Mouse (Mus musculus) neural tube, embryonic 15.5 days (tissue): ENCODE data around the gene Izumo2. TPM values are rescaled to one million over a fixed set of nuclear protein-coding genes. Genes with fewer than 3 reads are reported as not detected.

Experiments
- ATAC-seq: fragments of 200-750 bp; cut with Nextera tagmentation; 2 replicates; pipeline ENCODE4 v1.8.0; 2017; ENCODE audit warnings: mild to moderate bottlenecking, moderate TSS enrichment, moderate library complexity; ENCODE audit not compliant: low FRiP score
- H3K27ac ChIP-seq: fragments of 300-500 bp; sonication (generic); replicated peaks from 2 replicates; pipeline ENCODE4 v1.5.1; 2015; ENCODE audit warnings: mild to moderate bottlenecking, inconsistent platforms
- H3K27me3 ChIP-seq: fragments of 300-500 bp; sonication (generic); replicated peaks from 2 replicates; pipeline ENCODE4 v1.6.1; 2015; ENCODE audit warnings: inconsistent platforms
- H3K36me3 ChIP-seq: fragments of 300-500 bp; sonication (generic); 2 replicates; pipeline ENCODE4 v1.6.1; 2015; ENCODE audit warnings: inconsistent platforms
- H3K4me1 ChIP-seq: fragments of 300-500 bp; sonication (generic); 2 replicates; pipeline ENCODE4 v1.6.1; 2015; ENCODE audit warnings: inconsistent platforms
- H3K4me2 ChIP-seq: fragments of 300-500 bp; sonication (generic); 2 replicates; pipeline ENCODE4 v1.6.1; 2015; ENCODE audit warnings: inconsistent platforms, mild to moderate bottlenecking, moderate library complexity
- H3K4me3 ChIP-seq: fragments of 300-500 bp; sonication (generic); replicated peaks from 2 replicates; pipeline ENCODE4 v1.5.1; 2015; ENCODE audit warnings: mild to moderate bottlenecking, inconsistent platforms
- H3K9ac ChIP-seq: fragments of 300-500 bp; sonication (generic); replicated peaks from 2 replicates; pipeline ENCODE4 v1.6.1; 2015; ENCODE audit warnings: mild to moderate bottlenecking, inconsistent platforms
- H3K9me3 ChIP-seq: fragments of 300-500 bp; sonication (generic); replicated peaks from 2 replicates; pipeline ENCODE4 v1.6.1; 2016; ENCODE audit warnings: inconsistent platforms
- WGBS: fragments of 180-500 bp; shearing (Covaris S2); methylation state at CpG from one replicate; pipeline ENCODE4 v1.1.7; 2015; ENCODE audit warnings: mixed read lengths; 5-methylcytosine and 5-hydroxymethylcytosine counted together
- polyA plus RNA-seq: library from polyadenylated mRNA; unstranded; fragments of >200 nt; fragmentation: Nextera tagmentation; extraction: Ambion mirVana; gene quantifications from 2 replicates; pipeline ENCODE4 v1.2.1, GENCODE M21; 2015

Izumo2 gene
- polyA plus RNA-seq, 1 experiment from 2014 or later = not detected

DNA sequence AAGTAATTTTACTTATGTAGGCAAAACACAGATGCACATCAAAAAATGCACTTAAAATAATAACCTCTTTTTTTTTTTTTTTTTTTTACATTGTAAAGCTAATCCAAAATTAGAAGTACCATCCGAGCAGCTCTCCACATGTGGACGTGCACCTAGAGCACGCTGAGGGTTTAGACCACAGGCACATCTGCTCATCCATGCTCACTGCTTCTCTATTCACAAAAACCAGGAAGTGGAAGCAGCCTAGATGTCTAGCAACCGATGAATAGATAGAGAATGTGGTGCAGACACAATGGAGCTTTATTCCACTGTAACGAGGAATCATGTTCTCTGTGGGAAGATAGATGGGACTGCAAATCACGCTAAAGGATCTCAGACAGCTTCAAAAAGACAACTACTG, 33.4 kb upstream of the Izumo2 start:
- H3K4me3 ChIP-seq = no peak overlapping the region
- WGBS = 52% methylated on average over 6 of the region's 6 CpGs
- H3K27me3 ChIP-seq = 0 out of 2 replicates have a peak, but pooled peaks cover 6% of the 10 kb centered on the region
- no peak overlapping the region for H3K27ac ChIP-seq
- H3K36me3 ChIP-seq = no peaks in the 10 kb centered on the region
- H3K4me1 ChIP-seq = peaks cover 12% of the 10 kb centered on the region
- H3K4me2 ChIP-seq = no peak overlapping the region
- no peaks in the 10 kb centered on the region for H3K9me3 ChIP-seq
- no peak for ATAC-seq
- H3K9ac ChIP-seq = no peak overlapping the region

- no peak overlapping the region for H3K27ac ChIP-seq
These were observed 32.4 kb upstream of the Izumo2 start for GRCm38 (mm10) chr7:44676126-44676525.

GRCm38 (mm10) chr7:44676611-44677010, 31.9 kb upstream of the Izumo2 start:
- no peak for ATAC-seq
- Histone ChIP-seq H3K9me3 (no peaks in the 10 kb centered on the region), H3K36me3 (no peaks in the 10 kb centered on the region), H3K4me1 (no peaks in the 10 kb centered on the region), H3K27me3 (no peaks in the 10 kb centered on the region), H3K9ac (no peak overlapping the region), H3K4me3 (no peak overlapping the region), H3K4me2 (no peak overlapping the region), H3K27ac (no peak overlapping the region)
- 69% methylated on average over 2 of the region's 2 CpGs for WGBS

More at GRCm38 (mm10) chr7:44676126-44676525, 32.4 kb upstream of the Izumo2 start:
- 53% methylated on average over 4 of the region's 4 CpGs for WGBS
- ATAC-seq = no peak
- H3K4me1 ChIP-seq = peaks cover 4% of the 10 kb centered on the region
- H3K36me3 ChIP-seq = no peaks in the 10 kb centered on the region
- no peaks in the 10 kb centered on the region for H3K9me3 ChIP-seq
- H3K4me3 ChIP-seq = no peak overlapping the region
- no peaks in the 10 kb centered on the region for H3K27me3 ChIP-seq
- no peak overlapping the region for H3K4me2 ChIP-seq
- no peak overlapping the region for H3K9ac ChIP-seq

DNA sequence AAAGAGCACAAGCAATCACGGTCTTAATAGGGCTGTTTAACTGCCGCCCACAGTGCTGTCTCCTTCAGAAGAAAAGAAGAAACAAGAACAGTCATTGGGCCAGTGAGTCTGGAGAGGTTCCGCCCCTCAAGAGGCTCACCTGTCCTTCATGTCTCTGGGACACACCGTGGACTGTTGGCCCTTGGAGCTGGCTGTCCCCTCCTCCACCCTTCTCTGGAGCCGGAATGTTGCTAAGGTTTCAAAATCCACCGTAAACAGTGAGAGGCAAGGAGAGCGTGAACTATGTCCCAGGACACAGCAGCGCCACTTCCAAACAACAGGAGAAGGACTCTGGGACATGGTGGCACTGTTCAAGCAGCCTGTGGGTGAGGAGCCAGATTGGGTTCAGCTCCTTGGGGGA, 24.9 kb upstream of the Izumo2 start:
- Histone ChIP-seq H3K36me3 (no peaks in the 10 kb centered on the region), H3K4me1 (0 out of 2 replicates have a peak, but pooled peaks cover 3% of the 10 kb centered on the region), H3K4me2 (no peak overlapping the region), H3K9ac (no peak overlapping the region), H3K4me3 (no peak overlapping the region), H3K9me3 (no peaks in the 10 kb centered on the region), H3K27me3 (no peaks in the 10 kb centered on the region), H3K27ac (no peak overlapping the region)
- no peak for ATAC-seq
- 75% methylated on average over 8 of the region's 8 CpGs for WGBS

- Histone ChIP-seq H3K9me3 (no peaks in the 10 kb centered on the region), H3K4me2 (no peak overlapping the region), H3K4me3 (no peak overlapping the region), H3K9ac (no peak overlapping the region), H3K36me3 (no peaks in the 10 kb centered on the region), H3K27me3 (no peaks in the 10 kb centered on the region), H3K27ac (no peak overlapping the region), H3K4me1 (0 out of 2 replicates have a peak, but pooled peaks cover 3% of the 10 kb centered on the region)
- WGBS = 58% methylated on average over 17 of the region's 17 CpGs
- no peak for ATAC-seq
These were observed 22.8 kb upstream of the Izumo2 start for GRCm38 (mm10) chr7:44685531-44686402.

- Histone ChIP-seq H3K4me3 (no peak overlapping the region), H3K27me3 (no peaks in the 10 kb centered on the region), H3K27ac (no peak overlapping the region), H3K9me3 (no peaks in the 10 kb centered on the region), H3K4me2 (no peak overlapping the region), H3K4me1 (0 out of 2 replicates have a peak, but pooled peaks cover 3% of the 10 kb centered on the region), H3K36me3 (no peaks in the 10 kb centered on the region), H3K9ac (no peak overlapping the region)
- ATAC-seq = no peak
- WGBS = 75% methylated on average over 3 of the region's 3 CpGs
These were observed 19.7 kb upstream of the Izumo2 start for GRCm38 (mm10) chr7:44688890-44689289.

- H3K4me1 ChIP-seq = 0 out of 2 replicates have a peak, but pooled peaks cover 3% of the 10 kb centered on the region
- no peak overlapping the region for H3K4me3 ChIP-seq
- H3K4me2 ChIP-seq = no peak overlapping the region
- no peak for ATAC-seq
- 90% methylated on average over 7 of the region's 7 CpGs for WGBS
- no peaks in the 10 kb centered on the region for H3K36me3 ChIP-seq
- H3K9ac ChIP-seq = no peak overlapping the region
- no peak overlapping the region for H3K27ac ChIP-seq
- H3K27me3 ChIP-seq = no peaks in the 10 kb centered on the region
- H3K9me3 ChIP-seq = no peaks in the 10 kb centered on the region
These were observed 19.2 kb upstream of the Izumo2 start for GRCm38 (mm10) chr7:44689331-44689730.

- H3K4me2 ChIP-seq = no peak overlapping the region
- no peak overlapping the region for H3K9ac ChIP-seq
- ATAC-seq = no peak
- no peak overlapping the region for H3K4me3 ChIP-seq
- 78% methylated on average over 10 of the region's 10 CpGs for WGBS
- peaks cover 10% of the 10 kb centered on the region for H3K4me1 ChIP-seq
- no peaks in the 10 kb centered on the region for H3K27me3 ChIP-seq
- H3K9me3 ChIP-seq = no peaks in the 10 kb centered on the region
- no peaks in the 10 kb centered on the region for H3K36me3 ChIP-seq
- H3K27ac ChIP-seq = no peak overlapping the region
These were observed 14.9 kb upstream of the Izumo2 start for GRCm38 (mm10) chr7:44693427-44694175.

DNA sequence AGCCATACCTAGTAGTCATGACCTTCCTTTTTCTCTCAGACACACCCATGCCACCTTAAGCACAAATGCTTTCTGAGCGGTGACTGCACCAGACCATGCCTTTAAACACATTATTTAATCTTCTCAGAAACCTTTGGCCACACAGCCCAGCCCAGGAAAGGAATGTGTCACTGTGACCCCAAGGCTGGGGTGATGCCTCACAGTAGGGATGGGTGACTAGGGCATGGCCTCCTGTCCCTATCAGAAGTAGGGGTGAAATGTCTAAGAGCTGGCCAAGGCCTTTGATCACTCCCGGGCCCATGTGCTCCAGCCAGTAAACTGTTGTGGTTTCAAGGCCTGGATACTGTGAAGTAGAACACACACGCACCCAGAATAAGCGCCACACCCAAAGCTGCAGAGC, 13.3 kb upstream of the Izumo2 start:
- WGBS = 96% methylated on average over 4 of the region's 4 CpGs
- no peak overlapping the region for H3K4me2 ChIP-seq

DNA sequence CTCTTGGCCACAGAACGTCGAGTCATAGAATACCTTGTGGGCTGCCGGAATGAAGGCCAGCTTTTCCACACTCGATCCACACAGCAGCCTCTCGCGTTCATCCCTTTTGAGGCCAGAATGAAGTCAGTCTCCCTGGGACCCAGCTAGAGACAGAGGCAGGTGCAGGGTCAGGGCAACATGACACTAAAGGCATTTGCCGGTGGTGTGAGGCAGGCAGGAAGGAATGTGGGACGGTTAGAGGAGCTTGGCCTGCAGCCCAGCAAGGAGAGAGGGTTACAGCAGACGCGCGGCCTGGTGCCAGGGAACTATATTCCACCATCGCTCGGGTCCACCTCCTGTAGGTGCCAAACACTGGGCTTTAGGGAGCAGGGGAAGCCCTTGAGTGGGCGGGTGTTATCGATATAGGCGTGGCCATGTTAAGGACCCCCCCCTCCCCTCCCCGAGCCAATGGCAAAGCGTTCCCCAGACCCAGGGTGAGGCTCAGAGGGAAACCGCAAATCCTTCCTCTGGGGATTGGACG, 11.3 kb upstream of the Izumo2 start:
- no peak overlapping the region for H3K4me3 ChIP-seq
- no peak overlapping the region for H3K27ac ChIP-seq
- no peaks in the 10 kb centered on the region for H3K27me3 ChIP-seq
- no peaks in the 10 kb centered on the region for H3K36me3 ChIP-seq
- ATAC-seq = no peak; the same call in 1 of the 2 replicates
- H3K9me3 ChIP-seq = no peaks in the 10 kb centered on the region
- 0 out of 2 replicates have a peak overlapping the region, but pooled peaks have one; percentile 11 for H3K4me2 ChIP-seq
- peaks cover 10% of the 10 kb centered on the region for H3K4me1 ChIP-seq
- H3K9ac ChIP-seq = no peak overlapping the region
- WGBS = 16% methylated on average over 20 of the region's 20 CpGs

More for the DNA sequence above, 13.3 kb upstream of the Izumo2 start:
- H3K27ac ChIP-seq = no peak overlapping the region
- no peaks in the 10 kb centered on the region for H3K27me3 ChIP-seq
- no peak for ATAC-seq
- H3K36me3 ChIP-seq = no peaks in the 10 kb centered on the region
- H3K4me1 ChIP-seq = peaks cover 10% of the 10 kb centered on the region
- no peak overlapping the region for H3K9ac ChIP-seq
- no peaks in the 10 kb centered on the region for H3K9me3 ChIP-seq
- no peak overlapping the region for H3K4me3 ChIP-seq

GRCm38 (mm10) chr7:44697980-44698379, 10.6 kb upstream of the Izumo2 start:
- no peaks in the 10 kb centered on the region for H3K36me3 ChIP-seq
- H3K27ac ChIP-seq = no peak overlapping the region
- no peak for ATAC-seq
- H3K9ac ChIP-seq = no peak overlapping the region
- 62% methylated on average over 7 of the region's 7 CpGs for WGBS
- no peaks in the 10 kb centered on the region for H3K27me3 ChIP-seq
- H3K4me1 ChIP-seq = peaks cover 10% of the 10 kb centered on the region
- no peak overlapping the region for H3K4me3 ChIP-seq
- H3K4me2 ChIP-seq = no peak overlapping the region
- H3K9me3 ChIP-seq = no peaks in the 10 kb centered on the region
